Mouse (Mus musculus) lung, embryonic 15.5 days (tissue): ENCODE measurements around the gene Pih1d2. TPM values are rescaled to one million over a fixed set of nuclear protein-coding genes. Genes with fewer than 3 reads are reported as not detected.

Source experiments
- ATAC-seq: fragments of 200-750 bp; cut with Nextera tagmentation; 2 replicates; pipeline ENCODE4 v1.8.0; 2017; ENCODE audit warnings: moderate number of reproducible peaks, borderline replicate concordance; ENCODE audit not compliant: low FRiP score, low TSS enrichment; ENCODE audit errors: extremely low read depth
- H3K27ac ChIP-seq: fragments of 300-500 bp; sonication (generic); 2 replicates; pipeline ENCODE4 v1.5.1; 2015; ENCODE audit warnings: moderate library complexity, mild to moderate bottlenecking, inconsistent platforms
- H3K27me3 ChIP-seq: fragments of 300-500 bp; sonication (generic); 2 replicates; pipeline ENCODE4 v1.6.1; 2015; ENCODE audit warnings: inconsistent platforms
- H3K36me3 ChIP-seq: fragments of 300-500 bp; sonication (generic); 2 replicates; pipeline ENCODE4 v1.6.1; 2015; ENCODE audit warnings: inconsistent platforms
- H3K4me1 ChIP-seq: fragments of 300-500 bp; sonication (generic); 2 replicates; pipeline ENCODE4 v1.6.1; 2015; ENCODE audit warnings: inconsistent platforms
- H3K4me2 ChIP-seq: fragments of 300-500 bp; sonication (generic); 2 replicates; pipeline ENCODE4 v1.6.1; 2015; ENCODE audit warnings: inconsistent platforms, mild to moderate bottlenecking, moderate library complexity
- H3K4me3 ChIP-seq: fragments of 300-500 bp; sonication (generic); 2 replicates; pipeline ENCODE4 v1.5.1; 2015; ENCODE audit warnings: mild to moderate bottlenecking, inconsistent platforms
- H3K9ac ChIP-seq: fragments of 300-500 bp; sonication (generic); 2 replicates; pipeline ENCODE4 v1.6.1; 2015; ENCODE audit warnings: inconsistent platforms
- H3K9me3 ChIP-seq: fragments of 300-500 bp; sonication (generic); 2 replicates; pipeline ENCODE4 v1.6.1; 2016; ENCODE audit warnings: inconsistent platforms
- WGBS: fragments of 180-500 bp; shearing (Covaris S2); methylation state at CpG from one replicate; pipeline ENCODE4 v1.1.7; 2015; 5-methylcytosine and 5-hydroxymethylcytosine counted together
- polyA plus RNA-seq: library from polyadenylated mRNA; unstranded; fragments of >200 nt; fragmentation: Nextera tagmentation; extraction: Ambion mirVana; gene quantifications from 2 replicates; pipeline ENCODE4 v1.2.1, GENCODE M21; 2015

The Pih1d2 gene
- polyA plus RNA-seq, result 5.5 and 7.1 TPM in 2 replicates

- Histone ChIP-seq H3K4me1 (peaks cover 15% of the 10 kb centered on the region), H3K36me3 (peaks cover 29% of the 10 kb centered on the region), H3K9ac (peak within 1 kb of the TSS; percentile 100), H3K4me2 (peak within 1 kb of the TSS; percentile 70), H3K9me3 (no peaks in the 10 kb centered on the region), H3K27me3 (no peaks in the 10 kb centered on the region), H3K4me3 (peak within 1 kb of the TSS; percentile 100), H3K27ac (peak within 1 kb of the TSS; percentile 96)
- ATAC-seq, result peak; percentile 94
- WGBS, result under 1% methylated on average over 78 of the region's 81 CpGs
These were observed at the start of gene Pih1d2, which contains the start of gene Nkapd1 for GRCm38 (mm10) chr9:50616766-50617603. Gene Pih1d2 (plus strand): TSS chr9:50617321. Gene Nkapd1 (minus strand): TSS chr9:50617464.

DNA sequence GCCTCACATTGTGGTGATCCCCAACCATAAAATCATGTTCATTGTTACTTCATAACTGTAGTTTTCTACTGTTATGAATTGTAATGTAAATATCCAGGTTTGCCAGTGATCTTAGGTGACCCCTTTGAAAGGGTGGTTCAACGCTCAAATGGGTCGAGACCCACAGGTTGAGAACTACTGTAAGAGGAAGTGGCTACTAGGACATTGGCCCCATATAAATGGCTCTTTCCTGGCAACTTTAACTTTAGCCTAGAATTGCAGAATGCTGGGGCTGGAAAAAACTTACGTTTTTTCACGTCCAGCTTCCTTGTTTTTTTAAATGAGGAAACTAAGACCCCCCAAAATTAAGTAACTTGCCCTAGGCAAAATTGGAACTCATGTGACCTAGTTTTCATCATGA lies 49.7 kb upstream of the Pih1d2 start:
- ATAC-seq, result no peak
- Histone ChIP-seq H3K4me2 (no peak overlapping the region), H3K4me1 (no peaks in the 10 kb centered on the region), H3K27ac (no peak overlapping the region), H3K4me3 (no peak overlapping the region), H3K9me3 (no peaks in the 10 kb centered on the region), H3K9ac (no peak overlapping the region), H3K36me3 (no peaks in the 10 kb centered on the region), H3K27me3 (no peaks in the 10 kb centered on the region)
- 82% methylated on average over 4 of the region's 4 CpGs for WGBS

GRCm38 (mm10) chr9:50567881-50568280 lies 49.2 kb upstream of the Pih1d2 start:
- ATAC-seq, result no peak
- no peaks in the 10 kb centered on the region for H3K27me3 ChIP-seq
- H3K4me3 ChIP-seq, result no peak overlapping the region
- no peaks in the 10 kb centered on the region for H3K4me1 ChIP-seq
- H3K36me3 ChIP-seq, result no peaks in the 10 kb centered on the region
- WGBS, result 92% methylated on average over 2 of the region's 2 CpGs
- H3K9me3 ChIP-seq, result no peaks in the 10 kb centered on the region
- no peak overlapping the region for H3K4me2 ChIP-seq
- H3K27ac ChIP-seq, result no peak overlapping the region
- no peak overlapping the region for H3K9ac ChIP-seq

- H3K9me3 ChIP-seq, result no peaks in the 10 kb centered on the region
- H3K4me1 ChIP-seq, result no peaks in the 10 kb centered on the region
- H3K4me2 ChIP-seq, result no peak overlapping the region
- ATAC-seq, result no peak
- H3K36me3 ChIP-seq, result no peaks in the 10 kb centered on the region
- H3K4me3 ChIP-seq, result no peak overlapping the region
- 63% methylated on average over 10 of the region's 10 CpGs for WGBS
- H3K9ac ChIP-seq, result no peak overlapping the region
- H3K27me3 ChIP-seq, result no peaks in the 10 kb centered on the region
- no peak overlapping the region for H3K27ac ChIP-seq
These were observed 47.3 kb upstream of the Pih1d2 start for GRCm38 (mm10) chr9:50569599-50570525.

GRCm38 (mm10) chr9:50580370-50580769 lies 36.8 kb upstream of the Pih1d2 start:
- no peak for ATAC-seq
- no peaks in the 10 kb centered on the region for H3K4me1 ChIP-seq
- H3K9me3 ChIP-seq, result no peaks in the 10 kb centered on the region
- H3K4me3 ChIP-seq, result no peak overlapping the region
- H3K36me3 ChIP-seq, result no peaks in the 10 kb centered on the region
- no peaks in the 10 kb centered on the region for H3K27me3 ChIP-seq
- no peak overlapping the region for H3K27ac ChIP-seq
- no peak overlapping the region for H3K9ac ChIP-seq
- H3K4me2 ChIP-seq, result no peak overlapping the region
- 26% methylated on average over 4 of the region's 4 CpGs for WGBS

GRCm38 (mm10) chr9:50585145-50585818 lies 31.8 kb upstream of the Pih1d2 start:
- WGBS, result 74% methylated on average over 6 of the region's 6 CpGs
- Histone ChIP-seq H3K9me3 (no peaks in the 10 kb centered on the region), H3K27ac (no peak overlapping the region), H3K4me2 (no peak overlapping the region), H3K36me3 (no peaks in the 10 kb centered on the region), H3K4me1 (no peaks in the 10 kb centered on the region), H3K27me3 (no peaks in the 10 kb centered on the region), H3K4me3 (no peak overlapping the region), H3K9ac (no peak overlapping the region)
- no peak for ATAC-seq

DNA sequence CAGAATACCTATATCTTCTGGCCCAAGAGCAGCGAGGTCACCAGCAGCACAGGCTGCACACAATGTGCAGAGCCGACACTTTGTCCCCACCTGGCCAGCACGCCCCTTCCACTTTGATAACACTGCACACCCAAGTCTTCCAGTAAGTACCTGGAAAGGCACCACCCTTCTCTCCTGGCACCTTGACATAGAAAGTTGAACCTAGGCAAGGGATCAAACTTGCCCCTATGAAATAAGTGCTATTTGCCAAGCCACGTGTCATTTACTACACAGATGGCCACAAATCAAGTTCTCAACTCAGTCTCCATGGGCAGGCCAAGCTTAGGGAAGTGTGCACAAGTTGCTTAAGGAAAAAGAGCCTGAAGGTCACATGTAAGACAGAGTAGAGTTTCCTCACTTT lies 30.2 kb upstream of the Pih1d2 start:
- H3K4me3 ChIP-seq, result no peak overlapping the region
- H3K9ac ChIP-seq, result no peak overlapping the region
- H3K4me2 ChIP-seq, result no peak overlapping the region
- no peak for ATAC-seq
- H3K4me1 ChIP-seq, result no peaks in the 10 kb centered on the region
- no peak overlapping the region for H3K27ac ChIP-seq
- 56% methylated on average over 4 of the region's 4 CpGs for WGBS
- no peaks in the 10 kb centered on the region for H3K36me3 ChIP-seq
- H3K9me3 ChIP-seq, result no peaks in the 10 kb centered on the region
- no peaks in the 10 kb centered on the region for H3K27me3 ChIP-seq

DNA sequence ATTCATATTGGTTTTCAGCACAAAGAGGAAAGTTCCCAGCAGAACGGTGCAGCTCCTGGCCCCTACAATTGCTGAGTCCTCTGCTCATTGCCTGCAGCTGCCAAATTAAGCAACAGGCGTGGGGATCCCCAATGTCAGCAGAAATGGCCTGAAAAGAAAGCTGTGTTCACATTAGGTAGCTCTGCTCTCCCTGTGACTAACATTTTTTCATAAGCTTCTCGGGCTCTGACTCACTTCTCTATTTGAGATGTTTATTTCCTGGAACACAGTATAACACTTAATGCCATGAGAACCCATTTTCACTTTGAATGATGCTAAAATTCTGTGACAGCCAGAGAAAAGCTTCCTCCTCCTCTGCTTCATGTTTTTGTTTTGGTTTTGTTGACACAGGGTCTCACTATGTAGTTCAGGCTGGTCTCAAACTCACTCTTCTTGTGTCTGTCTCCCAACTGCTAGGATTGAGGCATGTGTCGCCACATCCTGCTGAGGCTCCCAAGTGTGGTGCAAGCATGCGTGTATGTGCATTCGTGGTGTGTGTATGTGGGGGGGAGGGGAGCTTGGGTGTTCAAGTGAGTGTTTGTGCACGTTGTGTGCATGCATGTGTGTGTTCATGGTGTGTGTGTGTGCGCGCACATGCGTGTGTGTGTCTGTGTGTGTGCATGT lies 26.1 kb upstream of the Pih1d2 start:
- Histone ChIP-seq H3K4me2 (no peak overlapping the region), H3K4me1 (no peaks in the 10 kb centered on the region), H3K4me3 (no peak overlapping the region), H3K27me3 (no peaks in the 10 kb centered on the region), H3K9me3 (no peaks in the 10 kb centered on the region), H3K9ac (no peak overlapping the region), H3K36me3 (peaks cover 8% of the 10 kb centered on the region; the same call in 1 of the 2 replicates), H3K27ac (no peak overlapping the region)
- WGBS, result 68% methylated on average over 10 of the region's 10 CpGs
- ATAC-seq, result no peak

GRCm38 (mm10) chr9:50592955-50593354 lies 24.2 kb upstream of the Pih1d2 start:
- 86% methylated on average over 9 of the region's 9 CpGs for WGBS
- no peak overlapping the region for H3K4me3 ChIP-seq
- no peaks in the 10 kb centered on the region for H3K9me3 ChIP-seq
- H3K27ac ChIP-seq, result no peak overlapping the region
- no peak overlapping the region for H3K9ac ChIP-seq
- no peaks in the 10 kb centered on the region for H3K4me1 ChIP-seq
- peaks cover 27% of the 10 kb centered on the region for H3K36me3 ChIP-seq
- ATAC-seq, result no peak
- H3K27me3 ChIP-seq, result no peaks in the 10 kb centered on the region
- no peak overlapping the region for H3K4me2 ChIP-seq

- ATAC-seq, result no peak
- no peak overlapping the region for H3K4me2 ChIP-seq
- H3K4me1 ChIP-seq, result no peaks in the 10 kb centered on the region
- no peak overlapping the region for H3K27ac ChIP-seq
- peaks cover 33% of the 10 kb centered on the region for H3K36me3 ChIP-seq
- H3K4me3 ChIP-seq, result no peak overlapping the region
- no peaks in the 10 kb centered on the region for H3K27me3 ChIP-seq
- no peak overlapping the region for H3K9ac ChIP-seq
- 84% methylated on average over 3 of the region's 3 CpGs for WGBS
- no peaks in the 10 kb centered on the region for H3K9me3 ChIP-seq
These were observed 23.6 kb upstream of the Pih1d2 start for GRCm38 (mm10) chr9:50593544-50593943.

GRCm38 (mm10) chr9:50594794-50595417 lies 22.2 kb upstream of the Pih1d2 start:
- Histone ChIP-seq H3K9me3 (no peaks in the 10 kb centered on the region), H3K36me3 (peaks cover 47% of the 10 kb centered on the region), H3K27me3 (no peaks in the 10 kb centered on the region), H3K4me1 (no peaks in the 10 kb centered on the region), H3K27ac (no peak overlapping the region), H3K4me2 (no peak overlapping the region), H3K9ac (no peak overlapping the region), H3K4me3 (no peak overlapping the region)
- no peak for ATAC-seq
- 62% methylated on average over 12 of the region's 12 CpGs for whole genome bisulfite sequencing
